Mouse (Mus musculus) urinary bladder, adult 2 months (tissue): ENCODE data around the gene Zfp46. TPM values are rescaled to one million over a fixed set of nuclear protein-coding genes. Genes with fewer than 3 reads are reported as not detected.
A peak's percentile ranks its signal among the peaks of the same experiment; 100 is the strongest.

Source experiments
- DNase-seq: peaks from one replicate; pipeline ENCODE4 v3.0.0; 2022; ENCODE audit warnings: low spot score
- polyA plus RNA-seq: library from polyadenylated mRNA; depleted of rRNA; stranded (reverse); fragments of >200 nt; gene quantifications from 2 replicates; pipeline ENCODE4 v1.2.3, GENCODE M21; 2012; rRNA removed

Zfp46 gene
- 41.0 and 50.3 TPM in 2 replicates for polyA plus RNA-seq

DNA sequence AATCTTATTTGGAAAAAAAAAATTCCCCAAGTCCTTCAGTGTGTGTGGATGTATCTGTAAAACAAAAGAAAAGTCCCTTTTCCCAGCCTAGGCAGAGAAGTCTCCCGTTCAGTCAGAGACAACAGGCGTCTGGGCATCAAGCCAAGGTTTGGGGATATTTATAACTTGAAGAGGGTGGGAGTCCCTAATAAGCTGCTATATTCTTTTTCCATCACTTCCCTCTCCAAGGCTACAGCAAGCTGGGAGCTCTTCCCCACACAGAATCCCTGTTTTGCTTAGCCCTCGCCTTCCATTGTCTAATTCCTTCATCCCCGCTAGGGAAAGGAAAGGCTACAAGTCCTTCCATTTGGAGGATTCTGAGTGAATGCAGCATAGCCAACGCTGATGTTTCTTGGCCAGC, at the start of gene Zfp46:
Zfp46 (plus strand) TSS at position 229 of the 400 bp plus-strand sequence.
- no peak for DNase-seq

DNA sequence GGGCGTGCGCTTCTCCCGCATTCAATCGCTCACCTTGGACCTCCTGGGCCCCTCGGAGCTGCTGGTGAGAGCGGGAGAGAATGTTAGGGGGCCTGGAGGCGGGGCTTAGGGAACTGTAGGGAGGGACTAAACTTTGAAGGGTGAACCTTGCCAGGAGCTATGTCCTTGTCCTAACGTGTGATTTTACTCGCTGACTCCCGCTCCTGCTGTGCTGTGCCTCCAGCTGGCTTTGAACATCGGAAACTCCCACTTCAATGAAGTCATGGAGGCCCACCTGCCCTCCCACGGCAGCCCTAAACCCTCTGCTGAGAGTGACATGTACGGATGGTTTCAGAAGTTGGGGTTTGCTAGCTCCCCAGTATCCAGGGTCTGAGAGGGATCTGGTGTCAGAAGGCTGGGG, 45.8 kb upstream of the Zfp46 start:
- DNase-seq: no peak

DNA sequence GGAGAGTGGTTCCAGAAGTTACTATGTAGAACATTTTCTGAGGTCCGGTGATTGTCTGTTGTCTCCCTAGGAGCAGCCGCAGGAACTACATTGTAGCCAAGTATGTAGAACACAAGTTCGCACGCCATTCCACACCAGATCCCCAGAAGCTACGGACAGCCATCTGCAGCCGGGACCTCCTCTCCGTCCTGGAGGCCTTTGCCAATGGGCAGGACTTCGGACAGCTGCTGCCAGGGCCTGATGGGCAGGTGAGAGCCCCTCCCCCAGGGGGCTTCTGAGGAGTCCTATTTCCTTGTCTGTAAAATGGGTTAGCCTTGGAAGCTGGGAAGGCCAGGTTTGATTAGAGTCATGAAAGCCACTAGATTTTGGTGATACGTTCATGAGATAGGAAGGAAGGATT, 45.4 kb upstream of the Zfp46 start:
- DNase-seq: no peak

DNA sequence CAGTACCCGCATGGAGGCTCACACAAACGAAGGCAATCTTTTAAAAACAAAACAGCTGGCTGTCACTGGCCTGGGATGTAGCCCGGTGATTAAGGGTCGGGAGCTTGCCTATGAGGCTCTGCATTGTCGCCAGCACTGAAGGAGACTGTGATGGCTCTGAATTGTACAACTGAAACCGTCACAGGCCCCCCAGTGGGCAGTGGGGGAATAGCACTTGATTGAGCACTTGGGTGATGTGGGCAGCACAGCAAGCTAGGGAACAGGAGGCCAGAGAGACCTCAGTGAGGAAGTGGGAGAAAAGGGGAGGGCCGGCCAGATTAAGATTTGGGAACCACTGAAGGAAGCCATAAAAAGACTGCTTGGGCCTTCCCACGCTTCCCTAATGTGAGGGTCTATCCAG, 44.9 kb upstream of the Zfp46 start:
- peak; percentile 68 for DNase-seq

- DNase-seq: no peak
Measured at GRCm38 (mm10) chr4:136240123-136240522, 44.4 kb upstream of the Zfp46 start.

DNA sequence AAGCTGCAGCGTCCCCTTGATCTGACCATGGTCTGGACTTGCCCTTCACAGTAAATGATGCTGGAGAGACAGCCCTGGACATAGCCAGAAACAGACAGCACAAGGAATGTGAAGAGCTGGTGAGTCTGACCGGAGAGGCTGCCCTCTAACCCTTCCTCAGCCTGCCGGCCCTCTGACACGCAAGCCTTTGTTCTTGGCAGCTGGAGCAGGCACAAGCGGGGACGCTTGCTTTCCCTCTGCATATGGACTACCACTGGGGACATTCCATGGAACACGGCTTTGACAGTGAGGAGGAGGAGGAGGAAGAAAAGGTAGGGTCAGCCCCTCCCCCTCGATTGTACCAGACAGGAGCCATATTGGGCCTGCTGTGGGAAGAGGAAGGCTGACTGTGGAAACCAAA, 43.5 kb upstream of the Zfp46 start:
- DNase-seq: no peak

- DNase-seq: no peak
Measured at GRCm38 (mm10) chr4:136242065-136242703, 42.3 kb upstream of the Zfp46 start.

DNA sequence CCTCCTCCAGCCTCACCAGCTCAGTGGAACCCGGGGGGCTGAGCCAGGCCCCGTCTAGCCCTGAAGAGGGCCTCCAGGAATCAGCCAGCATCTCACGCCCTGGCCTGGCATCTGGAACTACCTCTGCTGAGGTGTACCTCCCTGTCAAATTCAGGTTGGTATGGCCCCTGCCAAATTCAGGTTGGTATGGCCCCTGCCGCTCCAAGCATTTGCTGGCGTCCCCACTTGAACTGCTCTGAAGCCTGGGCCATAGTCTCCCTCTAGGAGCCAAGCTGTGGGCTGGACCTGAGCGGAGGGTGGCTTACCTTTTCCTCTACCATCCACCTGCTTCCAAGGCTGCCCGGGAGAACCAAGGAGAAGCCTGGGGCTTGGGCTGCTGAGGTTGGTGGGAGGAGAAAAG, 41.8 kb upstream of the Zfp46 start:
- DNase-seq: no peak

- DNase-seq: no peak
Measured at GRCm38 (mm10) chr4:136244208-136244607, 40.3 kb upstream of the Zfp46 start.

- DNase-seq: no peak
Measured at GRCm38 (mm10) chr4:136245681-136246080, 38.8 kb upstream of the Zfp46 start.

- DNase-seq: no peak
Measured at GRCm38 (mm10) chr4:136246568-136246969, 37.9 kb upstream of the Zfp46 start.

- DNase-seq: no peak
Measured at GRCm38 (mm10) chr4:136247386-136247728, 37.1 kb upstream of the Zfp46 start.

DNA sequence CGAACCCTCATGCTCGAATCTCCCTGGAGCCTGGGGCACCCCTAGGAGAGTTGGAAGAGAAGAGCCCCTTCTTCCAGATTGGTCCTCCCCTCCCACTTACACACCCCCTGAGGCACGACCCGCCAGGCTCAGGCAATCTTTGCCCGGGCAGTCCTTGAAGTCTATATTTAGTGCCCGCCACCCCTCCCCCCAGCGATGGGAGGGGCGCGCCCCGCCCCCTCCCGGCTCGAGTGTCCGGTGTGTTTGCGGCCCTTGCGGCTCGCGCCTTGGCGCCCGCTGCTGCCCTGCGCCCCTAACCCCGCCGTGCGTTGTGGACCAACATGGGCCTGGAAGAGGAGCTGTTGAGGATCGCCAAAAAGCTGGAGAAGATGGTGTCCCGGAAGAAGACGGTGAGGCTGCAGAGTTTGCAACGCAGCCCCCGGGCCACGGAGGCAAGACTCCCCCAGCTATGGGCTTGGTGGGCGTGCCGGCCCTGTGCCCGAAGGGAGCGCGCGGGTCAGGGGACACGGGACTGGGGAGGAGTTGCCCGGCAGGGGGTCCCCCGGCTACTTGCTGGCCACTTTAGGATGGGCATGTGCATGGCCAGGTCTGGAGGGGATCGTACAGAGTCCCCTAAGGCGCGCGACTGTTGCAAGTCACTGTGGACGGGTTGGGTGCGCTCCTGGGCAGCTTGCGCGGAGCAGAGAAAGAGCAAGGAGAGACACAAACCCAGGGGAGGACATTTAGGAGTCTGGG, 36.6 kb upstream of the Zfp46 start, which contains the start of gene Tcea3:
Tcea3 (plus strand) TSS at position 1 of the 735 bp plus-strand sequence.
- peak; percentile 53 for DNase-seq

DNA sequence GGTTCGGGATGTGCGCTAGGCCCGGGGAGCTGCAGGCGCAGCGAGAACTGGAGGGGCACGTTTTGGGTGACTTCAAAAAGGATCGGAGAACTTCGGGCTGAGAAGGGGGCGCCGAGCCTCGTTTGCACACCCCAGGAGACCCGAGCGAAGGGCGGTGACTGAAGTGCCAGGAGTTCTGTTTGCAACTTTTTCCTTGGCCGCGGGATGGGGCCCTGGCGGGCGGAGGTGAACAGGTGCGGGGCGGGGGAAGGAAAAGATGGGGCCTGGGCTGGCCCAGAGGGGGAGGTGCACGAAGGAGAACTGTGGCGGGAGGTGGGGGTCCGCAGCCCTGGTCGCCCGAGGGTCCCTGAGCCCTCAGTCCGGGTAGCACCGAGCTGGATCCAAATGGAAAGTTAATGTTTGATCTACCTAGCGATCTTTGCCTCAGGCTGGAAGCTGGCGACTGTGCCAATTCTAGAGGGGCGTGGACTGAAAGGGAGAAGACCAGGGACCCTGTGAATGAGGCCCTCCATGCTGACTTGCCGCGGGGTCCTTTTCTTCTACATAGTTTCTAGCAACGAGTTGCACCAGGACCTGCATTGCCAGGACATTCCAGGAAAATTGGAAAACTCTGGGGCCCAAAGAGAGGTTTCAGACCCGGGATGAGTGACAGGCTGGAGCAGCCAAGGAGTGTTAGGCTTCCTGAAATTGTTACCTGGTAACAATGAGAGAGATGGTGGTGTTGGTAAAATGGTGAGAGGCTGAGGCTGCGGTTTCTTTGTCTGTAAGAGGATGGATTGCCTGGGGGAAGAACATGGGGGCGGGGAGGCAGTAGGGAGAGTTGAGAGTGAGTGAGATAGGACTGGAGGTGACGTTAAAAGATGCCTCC, 35.8 kb upstream of the Zfp46 start:
- no peak for DNase-seq

DNA sequence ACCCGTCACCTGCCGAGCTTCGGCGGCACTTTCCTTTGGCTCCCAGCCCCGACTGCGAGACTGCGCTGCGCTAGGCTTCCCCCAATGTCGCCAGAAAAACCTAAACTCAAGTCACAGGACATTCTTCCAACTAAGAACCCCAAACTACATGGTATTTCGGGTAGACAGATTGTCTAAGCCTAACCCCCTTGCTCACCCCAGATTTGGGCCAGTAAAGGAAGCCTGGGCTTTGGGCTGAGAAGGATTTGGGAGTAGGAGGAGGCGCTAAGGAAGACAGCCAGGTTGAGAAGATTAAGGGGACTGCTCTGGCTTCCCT, 35.2 kb upstream of the Zfp46 start:
- DNase-seq: no peak

- peak; percentile 58 for DNase-seq
Measured at GRCm38 (mm10) chr4:136249780-136250179, 34.7 kb upstream of the Zfp46 start.

- no peak for DNase-seq
Measured at GRCm38 (mm10) chr4:136255919-136256318, 28.6 kb upstream of the Zfp46 start.

- DNase-seq: no peak
Measured at GRCm38 (mm10) chr4:136256696-136257095, 27.8 kb upstream of the Zfp46 start.

DNA sequence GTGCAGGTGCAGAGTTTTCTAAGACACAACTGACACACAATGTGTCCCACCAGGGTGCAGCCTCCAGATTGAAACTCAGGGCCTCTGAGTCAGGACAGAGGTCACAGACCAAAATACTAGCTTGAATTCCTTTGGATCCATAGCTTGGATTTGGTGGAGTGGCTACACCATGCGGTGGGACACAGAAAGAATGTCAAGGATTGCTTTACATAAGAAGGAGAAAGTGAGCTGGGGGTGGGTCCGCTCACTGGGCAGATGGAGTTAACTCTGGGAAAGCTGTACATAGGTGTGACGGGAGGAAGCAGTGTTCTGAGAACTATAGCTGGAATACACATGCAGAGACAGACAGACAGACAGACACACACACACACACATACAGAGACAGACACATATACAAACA, 24.6 kb upstream of the Zfp46 start:
- no peak for DNase-seq

- DNase-seq: peak; percentile 71
Measured at GRCm38 (mm10) chr4:136260491-136261180, 23.8 kb upstream of the Zfp46 start.

GRCm38 (mm10) chr4:136261912-136262311, 22.6 kb upstream of the Zfp46 start:
- DNase-seq: no peak

- no peak for DNase-seq
Measured at GRCm38 (mm10) chr4:136263555-136263954, 20.9 kb upstream of the Zfp46 start.
